Mouse (Mus musculus) liver, embryonic 13.5 days (tissue): ENCODE data around the gene Setd1a. TPM values are rescaled to one million over a fixed set of nuclear protein-coding genes. Genes with fewer than 3 reads are reported as not detected.

Source experiments
- ATAC-seq: fragments of 200-750 bp; cut with Nextera tagmentation; 2 replicates; pipeline ENCODE4 v1.8.0; 2017; ENCODE audit warnings: low read depth, mild to moderate bottlenecking, moderate number of reproducible peaks, moderate library complexity
- DNase-seq: peaks from one replicate; pipeline ENCODE4 v3.0.0; 2022
- H3K27ac ChIP-seq: fragments of 300-500 bp; sonication (generic); 2 replicates; pipeline ENCODE4 v1.5.1; 2015; ENCODE audit warnings: moderate library complexity, mild to moderate bottlenecking, inconsistent platforms
- H3K27me3 ChIP-seq: fragments of 300-500 bp; sonication (generic); 2 replicates; pipeline ENCODE4 v1.6.1; 2015; ENCODE audit warnings: mild to moderate bottlenecking, inconsistent platforms
- H3K36me3 ChIP-seq: fragments of 300-500 bp; sonication (generic); 2 replicates; pipeline ENCODE4 v1.6.1; 2015; ENCODE audit warnings: mild to moderate bottlenecking, inconsistent platforms
- H3K4me1 ChIP-seq: fragments of 300-500 bp; sonication (generic); replicated peaks from 2 replicates; pipeline ENCODE4 v1.6.1; 2015; ENCODE audit warnings: inconsistent platforms
- H3K4me2 ChIP-seq: fragments of 300-500 bp; sonication (generic); 2 replicates; pipeline ENCODE4 v1.6.1; 2015; ENCODE audit warnings: inconsistent platforms, mild to moderate bottlenecking, moderate library complexity
- H3K4me3 ChIP-seq: fragments of 300-500 bp; sonication (generic); replicated peaks from 2 replicates; pipeline ENCODE4 v1.5.1; 2015; ENCODE audit warnings: mild to moderate bottlenecking, inconsistent platforms
- H3K9ac ChIP-seq: fragments of 300-500 bp; sonication (generic); 2 replicates; pipeline ENCODE4 v1.6.1; 2015; ENCODE audit warnings: mild to moderate bottlenecking, inconsistent platforms
- H3K9me3 ChIP-seq: fragments of 300-500 bp; sonication (generic); replicated peaks from 2 replicates; pipeline ENCODE4 v1.6.1; 2016; ENCODE audit warnings: inconsistent platforms
- WGBS: fragments of 180-500 bp; shearing (Covaris S2); methylation state at CpG from one replicate; pipeline ENCODE4 v1.1.7; 2015; ENCODE audit not compliant: insufficient replicate concordance; 5-methylcytosine and 5-hydroxymethylcytosine counted together
- polyA plus RNA-seq: library from polyadenylated mRNA; unstranded; fragments of >200 nt; fragmentation: Nextera tagmentation; extraction: Ambion mirVana; gene quantifications from 2 replicates; pipeline ENCODE4 v1.2.1, GENCODE M21; 2015

The Setd1a gene
- polyA plus RNA-seq, 1 experiment from 2014 or later: 8.4 TPM

- Histone ChIP-seq H3K4me2 (peak overlapping the region; percentile 100), H3K36me3 (peaks cover 27% of the 10 kb centered on the region), H3K9me3 (no peaks in the 10 kb centered on the region), H3K27me3 (no peaks in the 10 kb centered on the region), H3K9ac (peak overlapping the region; percentile 85), H3K4me3 (peak overlapping the region; percentile 79), H3K27ac (peak overlapping the region; percentile 92), H3K4me1 (peaks cover 20% of the 10 kb centered on the region)
- DNase-seq (peak; percentile 85), ATAC-seq (peak; percentile 86)
- WGBS: under 1% methylated on average over 46 of the region's 46 CpGs
Observed at GRCm38 (mm10) chr7:127841340-127842000, 65.0 kb downstream of the Setd1a start.

GRCm38 (mm10) chr7:127842001-127842718, 65.7 kb downstream of the Setd1a start:
- peak overlapping the region; percentile 79 for H3K4me3 ChIP-seq
- ATAC-seq (peak; percentile 69), DNase-seq (peak; percentile 75)
- peaks cover 20% of the 10 kb centered on the region for H3K4me1 ChIP-seq
- peak overlapping the region; percentile 100 for H3K4me2 ChIP-seq
- H3K36me3 ChIP-seq: peaks cover 34% of the 10 kb centered on the region
- peak overlapping the region; percentile 85 for H3K9ac ChIP-seq
- WGBS: under 1% methylated on average over 40 of the region's 40 CpGs
- H3K9me3 ChIP-seq: no peaks in the 10 kb centered on the region
- H3K27ac ChIP-seq: peak overlapping the region; percentile 92
- no peaks in the 10 kb centered on the region for H3K27me3 ChIP-seq

Other genes with a start within 250 kb of the Setd1a start
- gene Tmem265, start 215.3 kb upstream of the Setd1a start, polyA plus RNA-seq: 3.3 and 4.0 TPM in 2 replicates
- 19.3 and 20.2 TPM in 2 replicates for gene Phkg2, start 203.3 kb upstream of the Setd1a start, polyA plus RNA-seq
- gene Ccdc189, start 188.1 kb upstream of the Setd1a start, polyA plus RNA-seq: 7.3 TPM in 2 replicates
- 18.8 and 25.3 TPM in 2 replicates for gene Rnf40, start 187.9 kb upstream of the Setd1a start, polyA plus RNA-seq
- 1.6 and 1.8 TPM in 2 replicates for gene Zfp629, start 160.9 kb upstream of the Setd1a start, polyA plus RNA-seq
- 26.9 and 28.9 TPM in 2 replicates for gene Bcl7c, start 67.7 kb upstream of the Setd1a start, polyA plus RNA-seq
- gene Ctf1, start 63.9 kb upstream of the Setd1a start, polyA plus RNA-seq: 1.8 and 2.2 TPM in 2 replicates
- gene Ctf2, start 44.5 kb upstream of the Setd1a start, polyA plus RNA-seq: 0.07 and 0.16 TPM in 2 replicates
- 3.1 and 3.3 TPM in 2 replicates for gene Fbxl19, start 32.1 kb upstream of the Setd1a start, polyA plus RNA-seq
- gene Orai3, start 6.9 kb upstream of the Setd1a start, polyA plus RNA-seq: 11.2 and 11.4 TPM in 2 replicates
- not detected in 2 replicates for gene Gm49388, start 8.9 kb downstream of the Setd1a start, polyA plus RNA-seq
- gene Hsd3b7, start 23.9 kb downstream of the Setd1a start, polyA plus RNA-seq: 37.8 and 39.3 TPM in 2 replicates
- 17.4 and 17.5 TPM in 2 replicates for gene Stx4a, start 47.6 kb downstream of the Setd1a start, polyA plus RNA-seq
- gene Stx1b, start 47.9 kb downstream of the Setd1a start, polyA plus RNA-seq: 0.22 and 0.41 TPM in 2 replicates
- gene Zfp646, start 99.6 kb downstream of the Setd1a start, polyA plus RNA-seq: 3.7 and 5.0 TPM in 2 replicates
- gene Zfp668, start 100.2 kb downstream of the Setd1a start, polyA plus RNA-seq: 7.3 and 7.6 TPM in 2 replicates
- gene Prss53, start 114.3 kb downstream of the Setd1a start, polyA plus RNA-seq: 0.19 and 0.24 TPM in 2 replicates
- gene Gm21974, start 118.8 kb downstream of the Setd1a start, polyA plus RNA-seq: not detected in 2 replicates
- gene Vkorc1, start 118.9 kb downstream of the Setd1a start, polyA plus RNA-seq: 86.9 and 89.1 TPM in 2 replicates
- 64.4 and 70.0 TPM in 2 replicates for gene Bckdk, start 127.4 kb downstream of the Setd1a start, polyA plus RNA-seq
- gene Kat8, start 135.8 kb downstream of the Setd1a start, polyA plus RNA-seq: 20.5 and 22.7 TPM in 2 replicates
- 5.8 and 6.4 TPM in 2 replicates for gene Prss8, start 153.4 kb downstream of the Setd1a start, polyA plus RNA-seq
- gene Prss36, start 170.1 kb downstream of the Setd1a start, polyA plus RNA-seq: 4.0 and 4.1 TPM in 2 replicates
- 160 and 170 TPM in 2 replicates for gene Fus, start 190.8 kb downstream of the Setd1a start, polyA plus RNA-seq
- gene Pycard, start 217.2 kb downstream of the Setd1a start, polyA plus RNA-seq: 23.7 and 31.2 TPM in 2 replicates
- gene Trim72, start 227.3 kb downstream of the Setd1a start, polyA plus RNA-seq: not detected in 2 replicates